Mouse (Mus musculus) midbrain, postnatal 0 days (tissue): ENCODE measurements around the gene Ehbp1l1. TPM values are rescaled to one million over a fixed set of nuclear protein-coding genes. Genes with fewer than 3 reads are reported as not detected.

Source experiments
- ATAC-seq: fragments of 200-750 bp; cut with Nextera tagmentation; 2 replicates; pipeline ENCODE4 v1.8.0; 2017; ENCODE audit warnings: moderate number of reproducible peaks, mild to moderate bottlenecking, moderate TSS enrichment, moderate library complexity; ENCODE audit not compliant: low FRiP score
- DNase-seq: peaks from one replicate; pipeline ENCODE4 v3.0.0-alpha.2; 2015; ENCODE audit warnings: low spot score
- H3K27ac ChIP-seq: fragments of 300-500 bp; sonication (generic); 2 replicates; pipeline ENCODE4 v1.5.1; 2014; ENCODE audit warnings: low read depth, mild to moderate bottlenecking, low read length, mixed read lengths
- H3K27me3 ChIP-seq: fragments of 300-500 bp; sonication (generic); 2 replicates; pipeline ENCODE4 v1.6.1; 2014; ENCODE audit warnings: low read length, control low read depth, mixed read lengths; ENCODE audit not compliant: insufficient read depth
- H3K36me3 ChIP-seq: fragments of 300-500 bp; sonication (generic); 2 replicates; pipeline ENCODE4 v1.6.1; 2014; ENCODE audit warnings: low read length, control low read depth, mixed read lengths; ENCODE audit not compliant: insufficient read depth
- H3K4me1 ChIP-seq: fragments of 300-500 bp; sonication (generic); 2 replicates; pipeline ENCODE4 v1.6.1; 2014; ENCODE audit warnings: mild to moderate bottlenecking, control low read depth, antibody characterized with exemption, low read length, mixed read lengths; ENCODE audit not compliant: insufficient read depth
- H3K4me2 ChIP-seq: fragments of 300-500 bp; sonication (generic); 2 replicates; pipeline ENCODE4 v1.6.1; 2014; ENCODE audit warnings: low read depth, mild to moderate bottlenecking, low read length, mixed read lengths; ENCODE audit not compliant: poor library complexity, severe bottlenecking
- H3K4me3 ChIP-seq: fragments of 300-500 bp; sonication (generic); 2 replicates; pipeline ENCODE4 v1.5.1; 2014; ENCODE audit warnings: low read depth, mild to moderate bottlenecking, low read length, moderate library complexity
- H3K9ac ChIP-seq: fragments of 300-500 bp; sonication (generic); replicated peaks from 2 replicates; pipeline ENCODE4 v1.6.1; 2014; ENCODE audit warnings: mild to moderate bottlenecking, low read length, moderate library complexity, mixed read lengths; ENCODE audit not compliant: poor library complexity, severe bottlenecking
- H3K9me3 ChIP-seq: fragments of 300-500 bp; sonication (generic); 2 replicates; pipeline ENCODE4 v1.6.1; 2016; ENCODE audit warnings: low read length, control low read depth
- CTCF ChIP-seq: IDR thresholded peaks from 2 replicates; pipeline ENCODE4 v1.5.1; 2016; ENCODE audit warnings: antibody characterized with exemption, mild to moderate bottlenecking
- WGBS: fragments of 180-500 bp; shearing (Covaris S2); extraction: QIAGEN DNeasy Blood & Tissue Kit; methylation state at CpG from one replicate; pipeline ENCODE4 v1.1.7; 2014; 5-methylcytosine and 5-hydroxymethylcytosine counted together
- polyA plus RNA-seq: library from polyadenylated mRNA; unstranded; fragments of >200 nt; fragmentation: Nextera tagmentation; extraction: Ambion mirVana; gene quantifications from 2 replicates; pipeline ENCODE4 v1.2.1, GENCODE M21; 2015
- total RNA-seq: library from RNA; depleted of rRNA; stranded (reverse); fragments of >200 nt; gene quantifications from 2 replicates; pipeline ENCODE4 v1.2.3, GENCODE M21; 2014

Ehbp1l1 gene
- total and polyA plus RNA-seq, 2 experiments from 2014 or later = 25.6 to 65.2 TPM

GRCm38 (mm10) chr19:5715793-5716688 lies 10.1 kb downstream of the Ehbp1l1 start:
- ATAC-seq = peak; percentile 78
- peak; percentile 61 for TF ChIP-seq CTCF
- Histone ChIP-seq H3K36me3 (peaks cover 31% of the 10 kb centered on the region), H3K4me3 (peak overlapping the region; percentile 43), H3K27ac (peak overlapping the region; percentile 65), H3K9me3 (no peaks in the 10 kb centered on the region), H3K4me2 (peak overlapping the region; percentile 74), H3K4me1 (peaks cover 13% of the 10 kb centered on the region; the same call in 1 of the 2 replicates), H3K9ac (peak overlapping the region; percentile 60), H3K27me3 (no peaks in the 10 kb centered on the region)
- peak; percentile 86 for DNase-seq
- 15% methylated on average over 43 of the region's 43 CpGs for WGBS

DNA sequence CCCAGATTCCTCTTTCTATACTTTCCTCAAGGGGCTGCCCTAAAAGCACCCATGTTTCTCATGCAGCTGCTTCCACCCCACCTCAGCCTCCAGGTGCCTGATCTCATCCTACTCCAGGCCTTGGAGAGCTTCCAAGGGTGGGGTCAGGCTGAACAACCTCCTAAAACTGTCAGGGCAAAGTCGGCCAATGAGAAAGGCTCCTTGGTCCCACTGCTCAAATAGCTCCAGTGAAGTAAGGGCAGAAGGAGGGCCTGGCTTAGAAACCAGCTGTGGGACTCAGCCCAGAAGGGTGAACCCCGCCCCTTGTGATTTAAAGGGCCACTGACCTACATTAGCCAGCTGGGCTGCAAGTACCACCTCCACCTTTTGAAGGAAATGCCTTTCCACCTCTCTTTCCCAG lies 12.4 kb downstream of the Ehbp1l1 start:
- H3K27me3 ChIP-seq = no peaks in the 10 kb centered on the region
- peak overlapping the region; percentile 23 for H3K4me3 ChIP-seq
- ATAC-seq = no peak
- peak overlapping the region; percentile 74 for H3K4me2 ChIP-seq
- TF ChIP-seq CTCF = no peak
- no peaks in the 10 kb centered on the region for H3K9me3 ChIP-seq
- H3K9ac ChIP-seq = peak overlapping the region; percentile 60; the same call in 1 of the 2 replicates
- 27% methylated on average over 2 of the region's 2 CpGs for WGBS
- peaks cover 13% of the 10 kb centered on the region; the same call in 1 of the 2 replicates for H3K4me1 ChIP-seq
- DNase-seq = no peak
- peaks cover 24% of the 10 kb centered on the region for H3K36me3 ChIP-seq
- H3K27ac ChIP-seq = no peak overlapping the region

DNA sequence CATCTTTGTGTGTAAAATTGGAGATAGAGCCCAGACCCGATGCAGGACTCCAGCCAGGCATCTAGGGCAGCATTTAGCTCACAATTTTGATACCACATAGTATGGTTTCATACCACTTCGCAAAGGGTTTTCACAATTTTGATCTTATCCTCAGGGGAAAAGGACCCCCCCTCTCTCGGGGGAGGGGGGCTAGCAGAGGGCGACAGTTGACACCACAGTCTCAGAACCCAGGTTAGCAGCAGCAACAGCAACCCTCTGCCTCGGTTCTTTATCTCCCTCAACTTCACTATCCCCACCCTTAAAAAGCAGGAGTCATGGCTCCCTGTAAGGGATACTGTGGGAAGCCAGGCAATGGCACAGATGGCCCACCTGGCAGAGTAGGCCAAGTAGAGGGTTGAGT lies 12.9 kb downstream of the Ehbp1l1 start:
- peaks cover 25% of the 10 kb centered on the region for H3K36me3 ChIP-seq
- no peaks in the 10 kb centered on the region for H3K9me3 ChIP-seq
- 73% methylated on average over 5 of the region's 5 CpGs for WGBS
- H3K27me3 ChIP-seq = no peaks in the 10 kb centered on the region
- H3K27ac ChIP-seq = no peak overlapping the region
- peaks cover 13% of the 10 kb centered on the region; the same call in 1 of the 2 replicates for H3K4me1 ChIP-seq
- DNase-seq = no peak
- H3K9ac ChIP-seq = no peak overlapping the region
- TF ChIP-seq CTCF = no peak
- peak overlapping the region; percentile 23 for H3K4me3 ChIP-seq
- no peak for ATAC-seq
- H3K4me2 ChIP-seq = peak overlapping the region; percentile 74

- no peak overlapping the region for H3K4me3 ChIP-seq
- WGBS = 93% methylated on average over 14 of the region's 14 CpGs
- no peak for DNase-seq
- no peaks in the 10 kb centered on the region for H3K9me3 ChIP-seq
- H3K9ac ChIP-seq = no peak overlapping the region
- peaks cover 32% of the 10 kb centered on the region for H3K36me3 ChIP-seq
- ATAC-seq = no peak
- no peak for TF ChIP-seq CTCF
- no peak overlapping the region for H3K4me2 ChIP-seq
- no peak overlapping the region for H3K27ac ChIP-seq
- H3K27me3 ChIP-seq = no peaks in the 10 kb centered on the region
- peaks cover 8% of the 10 kb centered on the region; the same call in 1 of the 2 replicates for H3K4me1 ChIP-seq
Measured at GRCm38 (mm10) chr19:5711907-5712460, 14.1 kb downstream of the Ehbp1l1 start.

- no peaks in the 10 kb centered on the region for H3K9me3 ChIP-seq
- H3K27me3 ChIP-seq = no peaks in the 10 kb centered on the region
- no peak overlapping the region for H3K4me2 ChIP-seq
- DNase-seq (peak; percentile 69), ATAC-seq (no peak)
- no peak overlapping the region for H3K4me3 ChIP-seq
- peaks cover 32% of the 10 kb centered on the region for H3K36me3 ChIP-seq
- no peak overlapping the region for H3K27ac ChIP-seq
- H3K9ac ChIP-seq = no peak overlapping the region
- peak; percentile 79 for TF ChIP-seq CTCF
- WGBS = 15% methylated on average over 3 of the region's 3 CpGs
- peaks cover 4% of the 10 kb centered on the region; the same call in 1 of the 2 replicates for H3K4me1 ChIP-seq
Measured at GRCm38 (mm10) chr19:5711218-5711617, 14.9 kb downstream of the Ehbp1l1 start.

DNA sequence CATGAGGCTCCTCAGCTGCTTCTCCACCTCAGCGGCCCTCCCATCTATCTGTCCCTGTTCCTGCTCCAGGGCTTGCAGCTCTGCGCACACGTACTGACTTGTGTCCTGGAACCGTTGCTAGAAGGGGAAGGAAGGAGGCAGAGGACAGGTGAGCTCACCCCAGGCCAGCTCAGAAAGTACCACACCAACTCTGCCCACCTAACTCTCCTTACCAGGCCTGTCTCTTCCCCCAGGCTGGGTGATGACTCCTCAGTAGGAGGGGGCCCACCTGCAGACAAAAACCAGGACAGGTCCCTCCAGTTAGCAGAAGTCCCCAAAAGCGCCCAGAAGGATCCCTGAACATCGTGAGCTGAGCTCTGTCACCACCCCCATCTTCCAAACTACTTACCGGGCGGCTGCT lies 15.5 kb downstream of the Ehbp1l1 start:
- H3K27me3 ChIP-seq = no peaks in the 10 kb centered on the region
- no peaks in the 10 kb centered on the region for H3K9me3 ChIP-seq
- no peak overlapping the region for H3K4me2 ChIP-seq
- no peak overlapping the region for H3K27ac ChIP-seq
- no peak for DNase-seq
- no peak for ATAC-seq
- peaks cover 32% of the 10 kb centered on the region for H3K36me3 ChIP-seq
- no peak overlapping the region for H3K4me3 ChIP-seq
- H3K4me1 ChIP-seq = peaks cover 4% of the 10 kb centered on the region; the same call in 1 of the 2 replicates
- H3K9ac ChIP-seq = no peak overlapping the region
- TF ChIP-seq CTCF = no peak
- WGBS = 81% methylated on average over 8 of the region's 8 CpGs
